Mouse (Mus musculus): ENCODE results near the gene Nhp2. TPM values are rescaled to one million over a fixed set of nuclear protein-coding genes. Genes with fewer than 3 reads are reported as not detected.

Gene Nhp2
- polyA plus RNA-seq, 1 experiment from 2014 or later: 349 TPM

DNA sequence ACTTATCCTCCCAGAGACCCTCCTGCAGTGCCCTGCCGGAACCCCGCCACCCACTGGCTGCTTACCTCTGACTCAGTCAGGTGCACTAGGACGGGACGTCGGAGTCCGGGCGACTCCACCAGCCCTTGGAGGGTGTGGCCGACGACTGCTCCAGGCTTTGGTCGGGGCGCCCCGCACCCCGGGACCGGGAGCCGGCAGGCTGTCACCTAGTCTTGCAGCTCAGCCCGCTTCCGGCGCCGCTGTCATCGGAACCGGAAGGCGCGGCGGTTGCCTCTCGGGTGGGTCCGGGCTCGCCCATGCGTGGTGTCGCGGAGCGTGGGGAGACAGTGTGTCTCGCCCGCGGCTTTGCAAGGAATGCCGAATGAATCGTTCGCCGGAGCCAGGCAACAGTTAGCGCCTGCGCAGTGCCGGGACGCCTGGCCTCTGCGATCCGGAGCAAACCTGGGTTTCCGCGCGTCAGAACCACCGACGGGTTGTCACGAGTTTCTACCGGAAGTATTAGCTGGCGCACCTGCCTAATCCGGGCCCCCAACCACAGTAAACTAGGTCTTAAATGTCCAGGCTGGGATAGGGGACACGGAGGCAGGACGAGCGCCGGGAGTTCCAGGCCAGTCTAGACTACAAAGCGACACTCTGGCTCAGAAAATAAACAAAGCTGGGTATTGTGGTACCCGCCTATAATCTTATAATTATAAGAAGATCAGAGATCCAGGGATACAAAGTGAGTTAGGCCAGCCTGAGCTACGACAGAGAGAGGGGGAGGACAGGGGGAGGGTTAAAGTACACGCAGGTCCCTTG is 16.2 kb downstream of the Nhp2 start, which contains the start of gene Rmnd5b:
Gene Rmnd5b (minus strand): TSS at position 372 of the 798 bp plus-strand sequence.
- no peaks in the 10 kb centered on the region for H3K27me3 ChIP-seq (replicated peaks; ENCODE audit: control insufficient read depth, insufficient read depth, low read length)
- no peaks in the 10 kb centered on the region for H3K9me3 ChIP-seq (ENCODE audit: control insufficient read depth, low read length)
- WGBS: under 1% methylated on average over 61 of the region's 61 CpGs
- H3K4me1 ChIP-seq (replicated peaks; ENCODE audit: control insufficient read depth, insufficient read depth, low read length): peaks cover 10% of the 10 kb centered on the region
- H3K4me3 ChIP-seq (ENCODE audit: low read depth, low read length): peak within 1 kb of the TSS; percentile 70
- peak; percentile 74 for ATAC-seq (replicated peaks; ENCODE audit: low FRiP score)
- DNase-seq (ENCODE audit: low spot score): peak; percentile 87
- peak within 1 kb of the TSS; percentile 81 for H3K9ac ChIP-seq (ENCODE audit: low read depth, low read length)
- peak within 1 kb of the TSS; percentile 77 for H3K4me2 ChIP-seq
- H3K36me3 ChIP-seq (ENCODE audit: control insufficient read depth, insufficient read depth, low read length): no peaks in the 10 kb centered on the region; the same call in 1 of the 2 replicates
- peak within 1 kb of the TSS; percentile 87 for H3K27ac ChIP-seq (ENCODE audit: low read depth, low read length)

DNA sequence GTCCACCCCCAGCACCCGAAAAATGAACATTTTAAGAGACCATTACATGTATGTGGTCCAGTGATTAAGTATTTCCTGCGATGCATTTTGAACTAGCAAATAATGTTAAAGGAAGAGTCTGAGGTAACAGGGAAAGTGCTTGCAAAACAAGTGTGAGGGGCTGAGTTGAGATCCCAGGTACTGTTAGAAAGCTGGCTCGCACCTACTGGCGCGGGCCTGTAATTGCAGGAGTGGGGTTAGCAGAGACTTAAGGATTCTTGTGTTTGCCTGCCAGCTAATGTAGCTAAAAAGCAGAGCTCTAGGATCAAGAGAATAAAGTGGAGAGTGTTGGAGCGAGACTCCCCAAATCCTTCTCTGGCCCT is 16.8 kb downstream of the Nhp2 start:
- no peaks in the 10 kb centered on the region for H3K27me3 ChIP-seq (replicated peaks; ENCODE audit: control insufficient read depth, insufficient read depth, low read length)
- peak overlapping the region; percentile 87 for H3K27ac ChIP-seq (ENCODE audit: low read depth, low read length)
- peak; percentile 65 for DNase-seq (ENCODE audit: low spot score)
- peak overlapping the region; percentile 81 for H3K9ac ChIP-seq (ENCODE audit: low read depth, low read length)
- 3% methylated on average over 6 of the region's 6 CpGs for WGBS
- ATAC-seq (replicated peaks; ENCODE audit: low FRiP score): peak; percentile 54
- H3K9me3 ChIP-seq (ENCODE audit: control insufficient read depth, low read length): no peaks in the 10 kb centered on the region
- H3K4me3 ChIP-seq (ENCODE audit: low read depth, low read length): peak overlapping the region; percentile 70
- H3K4me2 ChIP-seq: peak overlapping the region; percentile 77
- H3K4me1 ChIP-seq (replicated peaks; ENCODE audit: control insufficient read depth, insufficient read depth, low read length): peaks cover 10% of the 10 kb centered on the region
- H3K36me3 ChIP-seq (ENCODE audit: control insufficient read depth, insufficient read depth, low read length): no peaks in the 10 kb centered on the region

DNA sequence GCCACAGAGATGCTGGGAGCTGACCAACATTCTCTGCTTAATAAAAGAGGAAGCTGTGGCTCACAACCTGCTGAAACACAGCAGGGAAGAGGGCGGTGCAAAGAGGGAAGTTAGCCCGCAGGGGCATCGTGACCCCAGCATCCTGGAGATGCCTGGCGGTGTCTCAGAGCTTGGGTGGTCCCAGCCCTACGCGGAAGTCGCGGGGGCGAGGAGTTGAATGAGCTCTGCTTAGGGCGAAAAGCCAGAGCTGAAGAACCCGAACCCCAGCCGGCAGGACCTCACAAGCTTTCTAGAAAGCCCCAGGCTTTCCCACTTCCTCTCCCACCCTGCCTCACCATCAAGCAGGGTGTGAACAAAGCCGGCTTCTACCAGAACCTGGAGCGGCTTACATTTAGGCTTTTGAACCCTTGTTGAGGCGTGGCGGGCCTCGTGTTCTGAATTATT is 18.5 kb downstream of the Nhp2 start:
- Histone ChIP-seq H3K36me3 (ENCODE audit: control insufficient read depth, insufficient read depth, low read length) (no peaks in the 10 kb centered on the region), H3K9ac (ENCODE audit: low read depth, low read length) (peak overlapping the region; percentile 57), H3K4me2 (peak overlapping the region; percentile 60), H3K9me3 (ENCODE audit: control insufficient read depth, low read length) (no peaks in the 10 kb centered on the region), H3K27ac (ENCODE audit: low read depth, low read length) (peak overlapping the region; percentile 48), H3K4me1 (replicated peaks; ENCODE audit: control insufficient read depth, insufficient read depth, low read length) (peaks cover 10% of the 10 kb centered on the region), H3K4me3 (ENCODE audit: low read depth, low read length) (peak overlapping the region; percentile 35), H3K27me3 (replicated peaks; ENCODE audit: control insufficient read depth, insufficient read depth, low read length) (no peaks in the 10 kb centered on the region)
- DNase-seq (ENCODE audit: low spot score) (peak; percentile 61), ATAC-seq (replicated peaks; ENCODE audit: low FRiP score) (no peak)
- 7% methylated on average over 17 of the region's 17 CpGs for WGBS

DNA sequence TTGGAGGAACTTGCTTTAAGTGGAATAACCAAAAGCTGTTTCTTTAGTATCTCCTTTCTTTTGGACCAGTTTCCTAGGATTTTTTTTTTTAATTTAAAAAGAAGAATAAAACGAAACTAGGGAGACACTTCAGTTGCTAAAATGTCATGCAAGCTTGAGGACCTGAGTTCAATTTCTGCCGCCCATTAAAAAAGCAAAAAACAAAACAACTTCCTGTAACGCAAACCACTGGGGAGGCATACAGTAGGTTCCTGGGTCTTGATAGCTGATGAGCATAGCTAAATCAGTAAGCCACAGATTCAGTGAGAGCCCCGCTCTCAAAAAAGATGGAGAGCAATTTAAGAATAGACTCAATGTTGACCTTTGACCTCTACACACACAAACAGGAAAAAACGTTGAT is 19.0 kb downstream of the Nhp2 start:
- Histone ChIP-seq H3K9ac (ENCODE audit: low read depth, low read length) (peak overlapping the region; percentile 57), H3K36me3 (ENCODE audit: control insufficient read depth, insufficient read depth, low read length) (no peaks in the 10 kb centered on the region), H3K4me1 (replicated peaks; ENCODE audit: control insufficient read depth, insufficient read depth, low read length) (peaks cover 13% of the 10 kb centered on the region), H3K4me3 (ENCODE audit: low read depth, low read length) (no peak overlapping the region), H3K27ac (ENCODE audit: low read depth, low read length) (no peak overlapping the region), H3K4me2 (peak overlapping the region; percentile 60), H3K9me3 (ENCODE audit: control insufficient read depth, low read length) (no peaks in the 10 kb centered on the region), H3K27me3 (replicated peaks; ENCODE audit: control insufficient read depth, insufficient read depth, low read length) (no peaks in the 10 kb centered on the region)
- 58% methylated on average over 5 of the region's 5 CpGs for WGBS
- ATAC-seq (replicated peaks; ENCODE audit: low FRiP score): no peak
- DNase-seq (ENCODE audit: low spot score): no peak

DNA sequence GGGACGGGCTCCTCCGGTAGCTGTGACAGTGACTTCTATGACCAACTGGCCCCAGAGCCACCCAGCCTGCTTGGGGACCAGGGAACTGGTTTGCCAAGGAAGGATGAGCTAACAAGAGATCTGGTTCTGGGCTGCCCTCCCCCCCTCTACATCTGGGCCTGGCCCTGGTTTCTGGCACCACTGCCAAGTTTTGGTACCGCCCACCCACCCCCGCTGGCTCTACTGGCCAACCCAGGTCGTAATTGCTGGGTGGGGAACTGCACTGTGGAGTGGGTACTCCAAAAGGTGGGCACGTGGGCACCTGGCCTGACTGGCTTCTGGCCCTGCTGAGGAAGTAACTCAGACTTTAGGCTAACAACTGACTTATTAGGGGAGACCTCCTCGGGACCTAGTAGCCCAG is 21.2 kb downstream of the Nhp2 start:
- Histone ChIP-seq H3K36me3 (ENCODE audit: control insufficient read depth, insufficient read depth, low read length) (peaks cover 6% of the 10 kb centered on the region), H3K9ac (ENCODE audit: low read depth, low read length) (no peak overlapping the region; the same call in 1 of the 2 replicates), H3K27ac (ENCODE audit: low read depth, low read length) (no peak overlapping the region), H3K4me1 (replicated peaks; ENCODE audit: control insufficient read depth, insufficient read depth, low read length) (peaks cover 14% of the 10 kb centered on the region; the same call in 1 of the 2 replicates), H3K4me2 (no peak overlapping the region), H3K4me3 (ENCODE audit: low read depth, low read length) (no peak overlapping the region), H3K27me3 (replicated peaks; ENCODE audit: control insufficient read depth, insufficient read depth, low read length) (0 out of 2 replicates have a peak, but pooled peaks cover 3% of the 10 kb centered on the region), H3K9me3 (ENCODE audit: control insufficient read depth, low read length) (no peaks in the 10 kb centered on the region)
- WGBS: 85% methylated on average over 7 of the region's 7 CpGs
- ATAC-seq (replicated peaks; ENCODE audit: low FRiP score) (no peak), DNase-seq (ENCODE audit: low spot score) (no peak)

DNA sequence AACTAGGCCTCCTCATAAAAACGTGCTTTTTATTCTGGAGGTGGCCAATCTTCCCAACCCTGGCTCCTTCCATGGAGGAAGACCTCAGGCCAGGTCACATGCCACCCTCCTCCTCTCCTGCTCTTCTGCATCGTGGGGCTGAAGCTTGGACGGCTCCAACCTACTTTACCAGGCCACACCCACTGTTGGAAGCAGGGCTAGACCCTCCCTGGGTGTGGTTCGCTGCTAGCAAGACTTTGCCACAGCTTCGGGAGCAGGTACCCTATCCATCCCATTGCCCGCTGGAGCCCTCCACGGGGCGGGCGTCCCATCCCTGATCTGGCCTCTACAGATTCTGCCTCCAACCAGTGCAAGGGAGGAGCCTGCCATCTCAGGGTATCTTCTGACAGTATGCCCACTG is 23.7 kb downstream of the Nhp2 start:
- 0 out of 2 replicates have a peak, but pooled peaks cover 3% of the 10 kb centered on the region for H3K27me3 ChIP-seq (replicated peaks; ENCODE audit: control insufficient read depth, insufficient read depth, low read length)
- no peak overlapping the region for H3K9ac ChIP-seq (ENCODE audit: low read depth, low read length)
- H3K4me1 ChIP-seq (replicated peaks; ENCODE audit: control insufficient read depth, insufficient read depth, low read length): peaks cover 13% of the 10 kb centered on the region; the same call in 1 of the 2 replicates
- ATAC-seq (replicated peaks; ENCODE audit: low FRiP score) (no peak), DNase-seq (ENCODE audit: low spot score) (no peak)
- no peak overlapping the region for H3K4me3 ChIP-seq (ENCODE audit: low read depth, low read length)
- no peaks in the 10 kb centered on the region for H3K9me3 ChIP-seq (ENCODE audit: control insufficient read depth, low read length)
- no peak overlapping the region for H3K27ac ChIP-seq (ENCODE audit: low read depth, low read length)
- 77% methylated on average over 9 of the region's 9 CpGs for WGBS
- peaks cover 6% of the 10 kb centered on the region for H3K36me3 ChIP-seq (ENCODE audit: control insufficient read depth, insufficient read depth, low read length)
- H3K4me2 ChIP-seq: no peak overlapping the region

DNA sequence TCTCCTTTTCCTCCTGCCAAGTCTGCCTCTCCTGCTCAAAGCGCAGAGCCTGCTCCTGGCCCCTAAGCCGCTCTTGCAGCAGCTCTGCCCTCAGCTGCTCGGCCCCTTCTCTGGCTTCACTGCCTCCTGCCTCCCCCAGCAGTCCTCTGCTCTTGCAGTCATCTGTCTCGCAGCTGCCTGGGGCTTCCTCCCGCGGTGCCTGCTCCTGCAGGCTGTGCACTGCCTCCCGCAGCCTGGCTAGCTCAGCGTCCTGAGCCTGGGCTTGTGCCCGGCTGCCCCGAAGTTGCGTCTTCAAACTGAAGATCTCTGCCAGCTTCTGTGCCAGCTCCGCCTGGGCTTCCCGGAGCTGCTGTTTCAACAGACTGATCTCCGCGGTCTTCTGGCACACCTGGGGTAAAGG is 24.2 kb downstream of the Nhp2 start:
- H3K27ac ChIP-seq (ENCODE audit: low read depth, low read length): no peak overlapping the region
- H3K27me3 ChIP-seq (replicated peaks; ENCODE audit: control insufficient read depth, insufficient read depth, low read length): 0 out of 2 replicates have a peak, but pooled peaks cover 3% of the 10 kb centered on the region
- no peak overlapping the region for H3K4me2 ChIP-seq
- 56% methylated on average over 15 of the region's 15 CpGs for WGBS
- H3K4me3 ChIP-seq (ENCODE audit: low read depth, low read length): no peak overlapping the region
- DNase-seq (ENCODE audit: low spot score) (no peak), ATAC-seq (replicated peaks; ENCODE audit: low FRiP score) (no peak)
- H3K9me3 ChIP-seq (ENCODE audit: control insufficient read depth, low read length): no peaks in the 10 kb centered on the region
- peaks cover 13% of the 10 kb centered on the region; the same call in 1 of the 2 replicates for H3K4me1 ChIP-seq (replicated peaks; ENCODE audit: control insufficient read depth, insufficient read depth, low read length)
- no peak overlapping the region for H3K9ac ChIP-seq (ENCODE audit: low read depth, low read length)
- H3K36me3 ChIP-seq (ENCODE audit: control insufficient read depth, insufficient read depth, low read length): peaks cover 6% of the 10 kb centered on the region

DNA sequence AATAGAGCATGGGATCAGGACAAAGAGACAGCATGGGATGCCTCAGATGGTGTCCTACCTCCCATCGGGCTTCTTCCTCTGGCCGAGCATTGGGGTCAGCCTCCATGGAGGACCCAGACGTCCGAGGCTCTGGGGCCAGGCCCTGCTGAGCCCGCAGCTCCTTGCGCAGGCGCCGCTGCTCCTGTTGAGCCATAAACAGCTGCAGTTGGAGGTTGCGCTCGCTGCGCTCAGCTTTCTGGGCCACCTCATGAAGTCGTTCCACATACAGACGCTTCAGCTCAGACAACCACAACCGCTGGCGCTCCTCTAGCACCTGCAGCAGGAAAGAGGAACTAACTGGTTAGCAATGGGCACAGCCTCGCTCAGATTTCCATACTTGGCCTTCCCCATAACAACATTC is 24.7 kb downstream of the Nhp2 start:
- Histone ChIP-seq H3K27ac (ENCODE audit: low read depth, low read length) (no peak overlapping the region), H3K36me3 (ENCODE audit: control insufficient read depth, insufficient read depth, low read length) (peaks cover 6% of the 10 kb centered on the region), H3K27me3 (replicated peaks; ENCODE audit: control insufficient read depth, insufficient read depth, low read length) (peaks cover 8% of the 10 kb centered on the region; the same call in 1 of the 2 replicates), H3K9ac (ENCODE audit: low read depth, low read length) (no peak overlapping the region), H3K4me3 (ENCODE audit: low read depth, low read length) (no peak overlapping the region), H3K9me3 (ENCODE audit: control insufficient read depth, low read length) (no peaks in the 10 kb centered on the region), H3K4me1 (replicated peaks; ENCODE audit: control insufficient read depth, insufficient read depth, low read length) (peaks cover 13% of the 10 kb centered on the region; the same call in 1 of the 2 replicates), H3K4me2 (no peak overlapping the region)
- no peak for DNase-seq (ENCODE audit: low spot score)
- ATAC-seq (replicated peaks; ENCODE audit: low FRiP score): no peak
- WGBS: 54% methylated on average over 16 of the region's 16 CpGs

DNA sequence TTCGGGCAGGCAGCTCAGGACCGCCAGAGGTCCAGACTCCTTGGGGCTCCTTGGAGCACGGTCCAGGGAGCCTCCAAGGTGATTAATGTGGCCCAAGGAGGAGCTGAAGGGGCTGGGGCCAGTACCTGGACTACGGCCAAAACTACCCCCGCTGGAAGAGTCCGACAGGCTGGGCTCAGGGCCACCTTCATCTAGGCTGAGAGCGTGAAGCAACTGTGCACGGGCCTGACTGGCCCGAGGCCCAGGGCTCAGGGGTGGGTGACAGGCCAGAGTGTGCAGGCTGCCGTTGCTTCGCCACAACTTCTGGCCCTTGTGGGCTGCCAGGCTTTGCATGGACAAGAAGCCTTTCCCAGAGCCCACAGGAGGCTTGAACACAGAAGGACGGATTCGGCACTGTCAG is 25.8 kb downstream of the Nhp2 start:
- WGBS: 89% methylated on average over 13 of the region's 13 CpGs
- Histone ChIP-seq H3K27ac (ENCODE audit: low read depth, low read length) (no peak overlapping the region), H3K9me3 (ENCODE audit: control insufficient read depth, low read length) (no peaks in the 10 kb centered on the region), H3K36me3 (ENCODE audit: control insufficient read depth, insufficient read depth, low read length) (peaks cover 6% of the 10 kb centered on the region), H3K27me3 (replicated peaks; ENCODE audit: control insufficient read depth, insufficient read depth, low read length) (peaks cover 18% of the 10 kb centered on the region), H3K4me2 (no peak overlapping the region), H3K9ac (ENCODE audit: low read depth, low read length) (no peak overlapping the region), H3K4me3 (ENCODE audit: low read depth, low read length) (no peak overlapping the region), H3K4me1 (replicated peaks; ENCODE audit: control insufficient read depth, insufficient read depth, low read length) (peaks cover 19% of the 10 kb centered on the region)
- no peak for DNase-seq (ENCODE audit: low spot score)
- no peak for ATAC-seq (replicated peaks; ENCODE audit: low FRiP score)

Measured in liver, embryonic 11.5 days (tissue).